Mouse (Mus musculus): ENCODE results near the gene Unc5a. TPM values are rescaled to one million over a fixed set of nuclear protein-coding genes. Genes with fewer than 3 reads are reported as not detected.

The Unc5a gene
- polyA plus RNA-seq, 1 experiment from 2014 or later = 2.7 TPM

- no peak for ATAC-seq (ENCODE audit: insufficient number of reproducible peaks, insufficient read depth, low FRiP score, low read depth)
Observed at GRCm38 (mm10) chr13:54923705-54924104, 25.5 kb upstream of the Unc5a start.

GRCm38 (mm10) chr13:54925466-54925865, 23.7 kb upstream of the Unc5a start:
- Histone ChIP-seq H3K9ac (ENCODE audit: low read length) (no peak overlapping the region), H3K9me3 (ENCODE audit: control insufficient read depth, low read length) (no peaks in the 10 kb centered on the region), H3K27ac (replicated peaks in 1 of 2; ENCODE audit: control insufficient read depth in 1 of 2, insufficient read depth in 1 of 2, low read depth in 2 of 2, low read length in 2 of 2) (no peak overlapping the region), H3K4me1 (ENCODE audit: control insufficient read depth in 2 of 2, insufficient read depth in 2 of 2, low read length in 2 of 2) (no peaks in the 10 kb centered on the region), H3K36me3 (ENCODE audit: control insufficient read depth, insufficient read depth, low read length) (no peaks in the 10 kb centered on the region), H3K4me2 (ENCODE audit: low read length) (no peak overlapping the region), H3K4me3 (ENCODE audit: control insufficient read depth in 1 of 2, insufficient read depth in 1 of 2, low read depth in 1 of 2, low read length in 2 of 2) (no peak overlapping the region), H3K27me3 (ENCODE audit: control insufficient read depth, insufficient read depth, low read length) (no peaks in the 10 kb centered on the region)
- 40% methylated on average over 8 of the region's 8 CpGs for WGBS
- no peak for ATAC-seq (ENCODE audit: insufficient number of reproducible peaks, insufficient read depth, low FRiP score, low read depth)

More at GRCm38 (mm10) chr13:54923705-54924104, 25.5 kb upstream of the Unc5a start:
- Histone ChIP-seq H3K9ac (ENCODE audit: low read length) (no peak overlapping the region), H3K27ac (replicated peaks in 1 of 2; ENCODE audit: control insufficient read depth in 1 of 2, insufficient read depth in 1 of 2, low read depth in 2 of 2, low read length in 2 of 2) (no peak overlapping the region), H3K27me3 (ENCODE audit: control insufficient read depth, insufficient read depth, low read length) (no peaks in the 10 kb centered on the region), H3K4me3 (ENCODE audit: control insufficient read depth in 1 of 2, insufficient read depth in 1 of 2, low read depth in 1 of 2, low read length in 2 of 2) (no peak overlapping the region), H3K4me2 (ENCODE audit: low read length) (no peak overlapping the region), H3K4me1 (ENCODE audit: control insufficient read depth in 2 of 2, insufficient read depth in 2 of 2, low read length in 2 of 2) (no peaks in the 10 kb centered on the region; a peak in 1 of 4 replicates), H3K9me3 (ENCODE audit: control insufficient read depth, low read length) (no peaks in the 10 kb centered on the region), H3K36me3 (ENCODE audit: control insufficient read depth, insufficient read depth, low read length) (no peaks in the 10 kb centered on the region)
- 78% methylated on average over 2 of the region's 2 CpGs for WGBS

- H3K4me1 ChIP-seq (ENCODE audit: control insufficient read depth in 2 of 2, insufficient read depth in 2 of 2, low read length in 2 of 2) = no peaks in the 10 kb centered on the region
- 54% methylated on average over 4 of the region's 4 CpGs for WGBS
- H3K27me3 ChIP-seq (ENCODE audit: control insufficient read depth, insufficient read depth, low read length) = no peaks in the 10 kb centered on the region
- H3K4me2 ChIP-seq (ENCODE audit: low read length) = no peak overlapping the region
- H3K9ac ChIP-seq (ENCODE audit: low read length) = no peak overlapping the region
- no peak for ATAC-seq (ENCODE audit: insufficient number of reproducible peaks, insufficient read depth, low FRiP score, low read depth)
- H3K4me3 ChIP-seq (ENCODE audit: control insufficient read depth in 1 of 2, insufficient read depth in 1 of 2, low read depth in 1 of 2, low read length in 2 of 2) = no peak overlapping the region
- no peak overlapping the region for H3K27ac ChIP-seq (replicated peaks in 1 of 2; ENCODE audit: control insufficient read depth in 1 of 2, insufficient read depth in 1 of 2, low read depth in 2 of 2, low read length in 2 of 2)
- no peaks in the 10 kb centered on the region for H3K9me3 ChIP-seq (ENCODE audit: control insufficient read depth, low read length)
- no peaks in the 10 kb centered on the region for H3K36me3 ChIP-seq (ENCODE audit: control insufficient read depth, insufficient read depth, low read length)
Observed at GRCm38 (mm10) chr13:54926654-54927053, 22.6 kb upstream of the Unc5a start.

- Histone ChIP-seq H3K27ac (replicated peaks in 1 of 2; ENCODE audit: control insufficient read depth in 1 of 2, insufficient read depth in 1 of 2, low read depth in 2 of 2, low read length in 2 of 2) (no peak overlapping the region), H3K9me3 (ENCODE audit: control insufficient read depth, low read length) (no peaks in the 10 kb centered on the region), H3K9ac (ENCODE audit: low read length) (no peak overlapping the region), H3K4me1 (ENCODE audit: control insufficient read depth in 2 of 2, insufficient read depth in 2 of 2, low read length in 2 of 2) (no peaks in the 10 kb centered on the region), H3K4me2 (ENCODE audit: low read length) (no peak overlapping the region), H3K36me3 (ENCODE audit: control insufficient read depth, insufficient read depth, low read length) (no peaks in the 10 kb centered on the region), H3K27me3 (ENCODE audit: control insufficient read depth, insufficient read depth, low read length) (peaks cover 17% of the 10 kb centered on the region; the same call in 1 of the 2 replicates), H3K4me3 (ENCODE audit: control insufficient read depth in 1 of 2, insufficient read depth in 1 of 2, low read depth in 1 of 2, low read length in 2 of 2) (no peak overlapping the region)
- no peak for ATAC-seq (ENCODE audit: insufficient number of reproducible peaks, insufficient read depth, low FRiP score, low read depth)
- WGBS = 48% methylated on average over 4 of the region's 4 CpGs
Observed at GRCm38 (mm10) chr13:54930123-54930522, 19.1 kb upstream of the Unc5a start.

GRCm38 (mm10) chr13:54934873-54935272, 14.3 kb upstream of the Unc5a start:
- H3K4me2 ChIP-seq (ENCODE audit: low read length) = no peak overlapping the region
- no peak for ATAC-seq (ENCODE audit: insufficient number of reproducible peaks, insufficient read depth, low FRiP score, low read depth)
- H3K9ac ChIP-seq (ENCODE audit: low read length) = no peak overlapping the region
- peaks cover 22% of the 10 kb centered on the region; the same call in 1 of the 2 replicates for H3K27me3 ChIP-seq (ENCODE audit: control insufficient read depth, insufficient read depth, low read length)
- no peak overlapping the region for H3K27ac ChIP-seq (replicated peaks in 1 of 2; ENCODE audit: control insufficient read depth in 1 of 2, insufficient read depth in 1 of 2, low read depth in 2 of 2, low read length in 2 of 2)
- 69% methylated on average over 8 of the region's 8 CpGs for WGBS
- H3K9me3 ChIP-seq (ENCODE audit: control insufficient read depth, low read length) = no peaks in the 10 kb centered on the region
- no peaks in the 10 kb centered on the region for H3K36me3 ChIP-seq (ENCODE audit: control insufficient read depth, insufficient read depth, low read length)
- peaks cover 0 to 5% of the 10 kb centered on the region in 2 experiments; a peak in 1 of 4 replicates for H3K4me1 ChIP-seq (ENCODE audit: control insufficient read depth in 2 of 2, insufficient read depth in 2 of 2, low read length in 2 of 2)
- H3K4me3 ChIP-seq (ENCODE audit: control insufficient read depth in 1 of 2, insufficient read depth in 1 of 2, low read depth in 1 of 2, low read length in 2 of 2) = no peak overlapping the region

- H3K27me3 ChIP-seq (ENCODE audit: control insufficient read depth, insufficient read depth, low read length) = peaks cover 22% of the 10 kb centered on the region; the same call in 1 of the 2 replicates
- no peak overlapping the region for H3K27ac ChIP-seq (replicated peaks in 1 of 2; ENCODE audit: control insufficient read depth in 1 of 2, insufficient read depth in 1 of 2, low read depth in 2 of 2, low read length in 2 of 2)
- H3K4me2 ChIP-seq (ENCODE audit: low read length) = no peak overlapping the region
- no peaks in the 10 kb centered on the region for H3K36me3 ChIP-seq (ENCODE audit: control insufficient read depth, insufficient read depth, low read length)
- peaks cover 0 to 5% of the 10 kb centered on the region in 2 experiments; a peak in 1 of 4 replicates for H3K4me1 ChIP-seq (ENCODE audit: control insufficient read depth in 2 of 2, insufficient read depth in 2 of 2, low read length in 2 of 2)
- no peaks in the 10 kb centered on the region for H3K9me3 ChIP-seq (ENCODE audit: control insufficient read depth, low read length)
- WGBS = 66% methylated on average over 6 of the region's 6 CpGs
- no peak for ATAC-seq (ENCODE audit: insufficient number of reproducible peaks, insufficient read depth, low FRiP score, low read depth)
- H3K9ac ChIP-seq (ENCODE audit: low read length) = no peak overlapping the region
- no peak overlapping the region for H3K4me3 ChIP-seq (ENCODE audit: control insufficient read depth in 1 of 2, insufficient read depth in 1 of 2, low read depth in 1 of 2, low read length in 2 of 2)
Observed at GRCm38 (mm10) chr13:54936173-54936572, 13.0 kb upstream of the Unc5a start.

GRCm38 (mm10) chr13:54937885-54938284, 11.3 kb upstream of the Unc5a start:
- H3K4me1 ChIP-seq (ENCODE audit: control insufficient read depth in 2 of 2, insufficient read depth in 2 of 2, low read length in 2 of 2) = peaks cover 0 to 5% of the 10 kb centered on the region in 2 experiments; a peak in 1 of 4 replicates
- no peaks in the 10 kb centered on the region for H3K36me3 ChIP-seq (ENCODE audit: control insufficient read depth, insufficient read depth, low read length)
- no peak overlapping the region for H3K4me2 ChIP-seq (ENCODE audit: low read length)
- no peak overlapping the region for H3K27ac ChIP-seq (replicated peaks in 1 of 2; ENCODE audit: control insufficient read depth in 1 of 2, insufficient read depth in 1 of 2, low read depth in 2 of 2, low read length in 2 of 2)
- no peak overlapping the region for H3K9ac ChIP-seq (ENCODE audit: low read length)
- WGBS = 12% methylated on average over 11 of the region's 11 CpGs
- no peak for ATAC-seq (ENCODE audit: insufficient number of reproducible peaks, insufficient read depth, low FRiP score, low read depth)
- H3K4me3 ChIP-seq (ENCODE audit: control insufficient read depth in 1 of 2, insufficient read depth in 1 of 2, low read depth in 1 of 2, low read length in 2 of 2) = no peak overlapping the region
- H3K9me3 ChIP-seq (ENCODE audit: control insufficient read depth, low read length) = no peaks in the 10 kb centered on the region
- H3K27me3 ChIP-seq (ENCODE audit: control insufficient read depth, insufficient read depth, low read length) = peaks cover 22% of the 10 kb centered on the region

GRCm38 (mm10) chr13:54938493-54938892, 10.7 kb upstream of the Unc5a start:
- ATAC-seq (ENCODE audit: insufficient number of reproducible peaks, insufficient read depth, low FRiP score, low read depth) = no peak
- Histone ChIP-seq H3K4me2 (ENCODE audit: low read length) (no peak overlapping the region), H3K4me3 (ENCODE audit: control insufficient read depth in 1 of 2, insufficient read depth in 1 of 2, low read depth in 1 of 2, low read length in 2 of 2) (no peak overlapping the region), H3K4me1 (ENCODE audit: control insufficient read depth in 2 of 2, insufficient read depth in 2 of 2, low read length in 2 of 2) (peaks cover 0 to 5% of the 10 kb centered on the region in 2 experiments; a peak in 1 of 4 replicates), H3K9ac (ENCODE audit: low read length) (no peak overlapping the region), H3K27me3 (ENCODE audit: control insufficient read depth, insufficient read depth, low read length) (peaks cover 22% of the 10 kb centered on the region), H3K36me3 (ENCODE audit: control insufficient read depth, insufficient read depth, low read length) (no peaks in the 10 kb centered on the region), H3K9me3 (ENCODE audit: control insufficient read depth, low read length) (no peaks in the 10 kb centered on the region), H3K27ac (replicated peaks in 1 of 2; ENCODE audit: control insufficient read depth in 1 of 2, insufficient read depth in 1 of 2, low read depth in 2 of 2, low read length in 2 of 2) (no peak overlapping the region)
- 79% methylated on average over 3 of the region's 3 CpGs for WGBS

Measured in heart, embryonic 14.5 days (tissue).